Mouse (Mus musculus): ENCODE measurements around the gene 4930564D02Rik. TPM values are rescaled to one million over a fixed set of nuclear protein-coding genes. Genes with fewer than 3 reads are reported as not detected.

The 4930564D02Rik gene
- total RNA-seq, 1 experiment, result not detected

DNA sequence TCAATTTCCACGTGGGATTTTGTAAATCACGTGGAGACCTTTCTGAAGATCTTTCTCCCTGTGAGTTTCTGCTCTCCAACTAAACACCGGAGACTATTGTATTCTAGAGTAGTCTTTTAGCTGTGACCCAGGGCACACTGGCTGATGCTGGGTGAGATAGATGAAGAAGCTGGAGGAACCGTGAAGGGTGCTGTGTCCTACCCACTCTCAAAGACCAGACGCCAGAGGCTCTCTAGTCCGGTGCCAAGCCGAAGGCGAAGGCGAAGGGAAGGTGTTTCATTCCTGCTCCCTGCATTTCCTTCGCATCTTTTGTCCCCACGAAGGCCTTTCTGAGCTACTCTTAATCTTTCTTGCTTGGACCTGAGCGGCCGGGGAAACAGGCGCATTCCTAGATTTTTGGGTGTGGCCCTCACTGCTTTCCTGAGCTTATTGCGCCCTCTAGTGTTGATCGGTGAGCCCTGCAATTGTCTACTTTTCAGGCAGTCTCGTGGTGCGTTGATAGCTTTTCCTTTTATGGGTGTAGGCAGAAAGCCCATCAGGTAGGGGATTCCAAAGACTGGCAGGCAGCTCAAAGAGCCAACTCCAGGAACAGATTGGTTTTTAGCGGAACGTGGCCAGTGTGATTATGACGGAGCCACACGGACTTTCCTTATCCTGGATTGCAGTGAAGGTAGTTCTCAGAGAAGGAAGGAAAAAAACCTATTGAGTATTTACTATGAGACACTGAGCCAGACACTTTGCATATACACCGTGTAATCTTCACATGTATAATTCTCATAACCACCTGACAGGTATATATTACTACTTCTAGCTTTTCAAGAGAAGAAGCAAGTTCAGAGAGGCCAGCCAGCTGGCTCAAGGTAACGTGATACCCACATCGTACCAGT, 7.8 kb upstream of the 4930564D02Rik start:
- Histone ChIP-seq H3K36me3 (ENCODE audit: control insufficient read depth, insufficient read depth, low read length, poor library complexity, severe bottlenecking) (no peaks in the 10 kb centered on the region), H3K4me3 (ENCODE audit: insufficient read depth in 1 of 2, low read depth in 1 of 2, low read length in 2 of 2, poor library complexity in 1 of 2, severe bottlenecking in 1 of 2) (peak overlapping the region; percentile 34 to 43), H3K9ac (ENCODE audit: insufficient read depth, low read depth, low read length, poor library complexity, severe bottlenecking) (peak overlapping the region; percentile 44; the same call in 1 of the 2 replicates), H3K27ac (ENCODE audit: insufficient read depth, low read depth, low read length, poor library complexity, severe bottlenecking) (no peak overlapping the region), H3K4me1 (ENCODE audit: control insufficient read depth in 2 of 2, insufficient read depth in 2 of 2, low read length in 2 of 2, poor library complexity in 1 of 2) (peaks cover 2 to 7% of the 10 kb centered on the region in 2 experiments; a peak in 1 of 4 replicates), H3K9me3 (ENCODE audit: control insufficient read depth, insufficient read depth, low read depth, low read length) (no peaks in the 10 kb centered on the region)
- DNase-seq (ENCODE audit: low read depth, low spot score), result peak; percentile 91
- TF ChIP-seq MAFK (IDR thresholded peaks at IDR 0.05; ENCODE audit: insufficient read depth, low read depth, low read length), result no peak
- peak; percentile 96 for TF ChIP-seq ZC3H11A (IDR thresholded peaks at IDR 0.05; ENCODE audit: borderline replicate concordance, low read depth, low read length)
- in situ Hi-C loops (cut with MboI; ENCODE audit: low sequenced_read_pairs in 2 of 2, unreplicated experiment in 2 of 2), result loop anchor here (10.0 to 25.0 kb wide), 3 partner anchors 64 to 297 kb away; no protein-coding TSS in a partner anchor

DNA sequence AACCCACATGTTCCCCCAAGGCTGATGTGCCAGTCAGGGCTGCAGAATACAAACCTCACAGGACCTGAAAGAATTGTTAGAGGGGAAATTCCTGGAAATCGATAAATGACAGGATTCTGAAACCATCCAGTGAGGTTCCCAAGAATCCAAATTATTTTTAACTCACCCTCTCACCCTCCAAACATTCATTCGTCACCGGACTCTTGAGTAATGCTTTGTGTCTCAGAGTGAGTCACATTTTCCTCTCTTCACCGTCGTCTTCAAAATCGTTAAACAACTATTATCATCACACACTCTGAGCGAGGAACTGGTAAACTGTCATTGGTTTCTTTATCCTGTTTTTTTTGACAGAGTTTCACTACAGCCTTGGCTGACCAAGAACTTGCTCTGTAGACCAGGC, 6.7 kb upstream of the 4930564D02Rik start:
- H3K9me3 ChIP-seq (ENCODE audit: control insufficient read depth, insufficient read depth, low read depth, low read length), result no peaks in the 10 kb centered on the region
- no peak overlapping the region for H3K9ac ChIP-seq (ENCODE audit: insufficient read depth, low read depth, low read length, poor library complexity, severe bottlenecking)
- H3K27ac ChIP-seq (ENCODE audit: insufficient read depth, low read depth, low read length, poor library complexity, severe bottlenecking), result no peak overlapping the region
- no peak overlapping the region for H3K4me3 ChIP-seq (ENCODE audit: insufficient read depth in 1 of 2, low read depth in 1 of 2, low read length in 2 of 2, poor library complexity in 1 of 2, severe bottlenecking in 1 of 2)
- no peak for TF ChIP-seq CHD2 (IDR thresholded peaks at IDR 0.05; ENCODE audit: low read depth, low read length)
- TF ChIP-seq HCFC1 (IDR thresholded peaks at IDR 0.05; ENCODE audit: borderline replicate concordance, insufficient read depth, low read length), result no peak
- no peak for TF ChIP-seq ZC3H11A (IDR thresholded peaks at IDR 0.05; ENCODE audit: borderline replicate concordance, low read depth, low read length)
- TF ChIP-seq ZNF384 (IDR thresholded peaks at IDR 0.05; ENCODE audit: low read depth, low read length), result no peak
- TF ChIP-seq MAFK (IDR thresholded peaks at IDR 0.05; ENCODE audit: insufficient read depth, low read depth, low read length), result no peak
- DNase-seq (ENCODE audit: low read depth, low spot score), result no peak
- in situ Hi-C loops (cut with MboI; ENCODE audit: low sequenced_read_pairs in 2 of 2, unreplicated experiment in 2 of 2), result loop anchor here (10.0 to 25.0 kb wide), 3 partner anchors 65 to 298 kb away; no protein-coding TSS in a partner anchor
- no peaks in the 10 kb centered on the region for H3K36me3 ChIP-seq (ENCODE audit: control insufficient read depth, insufficient read depth, low read length, poor library complexity, severe bottlenecking)
- peaks cover 0 to 3% of the 10 kb centered on the region in 2 experiments; a peak in 1 of 4 replicates for H3K4me1 ChIP-seq (ENCODE audit: control insufficient read depth in 2 of 2, insufficient read depth in 2 of 2, low read length in 2 of 2, poor library complexity in 1 of 2)

DNA sequence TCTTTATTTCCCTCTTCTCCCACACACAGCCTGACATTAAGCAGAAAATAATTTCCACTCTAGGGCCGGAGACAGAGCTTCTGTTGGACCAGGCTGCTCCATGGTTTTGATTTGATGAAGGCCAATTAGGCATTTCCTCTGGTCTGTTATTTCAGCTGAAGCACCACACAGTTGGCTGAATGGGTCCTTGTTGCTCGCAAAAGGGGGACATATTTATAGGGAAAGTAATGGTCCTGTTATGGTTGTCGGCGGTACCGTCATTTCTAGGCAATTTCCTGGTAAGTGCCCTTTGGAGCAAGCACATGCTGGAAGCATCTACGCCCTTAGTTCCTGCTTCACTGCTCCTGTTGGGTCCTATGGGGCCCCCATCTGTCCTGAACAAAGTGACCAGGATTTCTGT, 5.7 kb upstream of the 4930564D02Rik start:
- no peaks in the 10 kb centered on the region for H3K36me3 ChIP-seq (ENCODE audit: control insufficient read depth, insufficient read depth, low read length, poor library complexity, severe bottlenecking)
- in situ Hi-C loops (cut with MboI; ENCODE audit: low sequenced_read_pairs in 2 of 2, unreplicated experiment in 2 of 2), result loop anchor here in 1 of 2 experiments (25.0 kb wide), 1 partner anchor 299 kb away; no protein-coding TSS in a partner anchor
- no peaks in the 10 kb centered on the region; a peak in 1 of 4 replicates for H3K4me1 ChIP-seq (ENCODE audit: control insufficient read depth in 2 of 2, insufficient read depth in 2 of 2, low read length in 2 of 2, poor library complexity in 1 of 2)
- no peak for DNase-seq (ENCODE audit: low read depth, low spot score)
- H3K9me3 ChIP-seq (ENCODE audit: control insufficient read depth, insufficient read depth, low read depth, low read length), result no peaks in the 10 kb centered on the region
- H3K27ac ChIP-seq (ENCODE audit: insufficient read depth, low read depth, low read length, poor library complexity, severe bottlenecking), result no peak overlapping the region
- TF ChIP-seq HCFC1 (IDR thresholded peaks at IDR 0.05; ENCODE audit: borderline replicate concordance, insufficient read depth, low read length) (no peak), CHD2 (IDR thresholded peaks at IDR 0.05; ENCODE audit: low read depth, low read length) (no peak)
- H3K9ac ChIP-seq (ENCODE audit: insufficient read depth, low read depth, low read length, poor library complexity, severe bottlenecking), result no peak overlapping the region
- no peak overlapping the region for H3K4me3 ChIP-seq (ENCODE audit: insufficient read depth in 1 of 2, low read depth in 1 of 2, low read length in 2 of 2, poor library complexity in 1 of 2, severe bottlenecking in 1 of 2)

DNA sequence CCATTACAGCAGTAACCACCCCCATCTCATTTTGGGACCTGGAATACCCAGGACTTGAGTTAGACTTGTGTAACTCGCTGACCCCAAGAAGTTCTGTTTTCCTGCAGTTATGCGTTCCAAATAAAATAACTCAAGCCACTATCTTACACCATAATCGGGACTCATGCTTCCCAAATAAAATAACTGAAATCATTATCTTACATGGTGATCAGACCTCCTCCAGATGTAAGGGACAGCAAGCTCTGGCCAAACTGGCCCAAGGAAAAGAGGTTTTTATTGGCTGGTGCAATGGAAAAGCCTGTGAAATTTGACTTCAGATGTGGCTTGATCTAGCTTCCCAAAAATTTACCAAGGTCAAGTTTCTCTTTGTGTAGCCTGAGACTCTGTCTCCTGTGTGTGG, 5.1 kb upstream of the 4930564D02Rik start:
- DNase-seq (ENCODE audit: low read depth, low spot score), result no peak
- Histone ChIP-seq H3K4me1 (ENCODE audit: control insufficient read depth in 2 of 2, insufficient read depth in 2 of 2, low read length in 2 of 2, poor library complexity in 1 of 2) (no peaks in the 10 kb centered on the region; a peak in 1 of 4 replicates), H3K27ac (ENCODE audit: insufficient read depth, low read depth, low read length, poor library complexity, severe bottlenecking) (no peak overlapping the region), H3K9me3 (ENCODE audit: control insufficient read depth, insufficient read depth, low read depth, low read length) (no peaks in the 10 kb centered on the region), H3K4me3 (ENCODE audit: insufficient read depth in 1 of 2, low read depth in 1 of 2, low read length in 2 of 2, poor library complexity in 1 of 2, severe bottlenecking in 1 of 2) (no peak overlapping the region), H3K36me3 (ENCODE audit: control insufficient read depth, insufficient read depth, low read length, poor library complexity, severe bottlenecking) (no peaks in the 10 kb centered on the region), H3K9ac (ENCODE audit: insufficient read depth, low read depth, low read length, poor library complexity, severe bottlenecking) (no peak overlapping the region)
- in situ Hi-C loops (cut with MboI; ENCODE audit: low sequenced_read_pairs in 2 of 2, unreplicated experiment in 2 of 2), result loop anchor here in 1 of 2 experiments (25.0 kb wide), 1 partner anchor 299 kb away; no protein-coding TSS in a partner anchor
- TF ChIP-seq MAFK (IDR thresholded peaks at IDR 0.05; ENCODE audit: insufficient read depth, low read depth, low read length) (no peak), HCFC1 (IDR thresholded peaks at IDR 0.05; ENCODE audit: borderline replicate concordance, insufficient read depth, low read length) (no peak), CHD2 (IDR thresholded peaks at IDR 0.05; ENCODE audit: low read depth, low read length) (no peak), ZNF384 (IDR thresholded peaks at IDR 0.05; ENCODE audit: low read depth, low read length) (no peak), ZC3H11A (IDR thresholded peaks at IDR 0.05; ENCODE audit: borderline replicate concordance, low read depth, low read length) (no peak)

Data from ES-E14 (cell line).